Mouse (Mus musculus) induced T-regulatory cell, adult 2 months (primary cell): ENCODE results near the gene Eif3i.

Source experiments
- DNase-seq: peaks from one replicate; pipeline ENCODE4 v3.0.0-alpha.2; 2012; ENCODE audit warnings: low read depth

Gene Eif3i

GRCm38 (mm10) chr4:129600233-129601158 lies at the start of gene Eif3i, which contains the start of gene Tmem234:
TSS of gene Eif3i (minus strand) at chr4:129600648.
TSS of gene Tmem234 (plus strand) at chr4:129600668.
- peak; percentile 93 for DNase-seq

- DNase-seq, result no peak
These were observed 48.2 kb upstream of the Eif3i start for GRCm38 (mm10) chr4:129648656-129649055.

- no peak for DNase-seq
These were observed 44.8 kb upstream of the Eif3i start for GRCm38 (mm10) chr4:129645204-129645603.

GRCm38 (mm10) chr4:129641756-129642155 lies 41.3 kb upstream of the Eif3i start:
- no peak for DNase-seq

DNA sequence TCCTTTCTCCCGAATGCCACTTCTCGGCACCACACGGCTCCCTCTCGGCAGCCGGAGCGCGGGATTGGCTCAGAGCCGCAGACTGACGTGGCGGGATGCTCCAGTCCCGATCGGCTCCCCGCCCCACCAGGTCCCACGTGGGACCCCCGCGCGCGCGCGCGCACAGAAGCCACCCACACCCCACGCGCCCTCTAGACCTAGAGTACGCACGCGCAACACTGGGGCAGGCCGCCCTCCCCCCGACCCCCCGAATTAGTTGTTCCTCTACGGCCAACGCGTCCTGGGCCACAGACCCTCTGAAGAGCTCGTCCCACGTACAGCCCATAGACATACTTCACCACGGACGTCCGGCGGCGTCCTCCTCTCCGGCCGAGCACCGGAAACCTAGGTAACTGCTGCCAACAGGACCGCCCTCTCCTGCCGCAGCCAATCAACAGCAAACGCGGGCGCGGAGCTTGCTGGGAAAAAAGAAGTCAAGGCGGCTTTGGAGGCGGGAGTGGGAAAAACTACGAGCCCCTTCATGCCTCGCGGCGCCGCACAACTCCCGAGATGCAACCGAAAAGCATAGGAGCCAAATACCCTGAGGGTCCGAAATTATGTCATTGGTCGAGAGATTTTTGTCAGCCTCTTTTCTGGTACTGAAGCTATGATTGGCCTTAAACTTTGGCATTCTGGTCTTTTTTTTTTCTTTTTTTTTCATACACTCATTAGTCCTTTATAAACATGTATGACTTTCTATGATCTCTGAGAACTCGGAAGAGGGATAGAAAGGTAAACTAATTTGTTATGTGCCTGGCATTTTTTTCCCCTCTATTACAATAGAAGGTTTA lies 40.4 kb upstream of the Eif3i start, which contains the start of gene Txlna:
Txlna (minus strand) TSS at position 428 of the 830 bp plus-strand sequence.
- DNase-seq, result peak; percentile 97

DNA sequence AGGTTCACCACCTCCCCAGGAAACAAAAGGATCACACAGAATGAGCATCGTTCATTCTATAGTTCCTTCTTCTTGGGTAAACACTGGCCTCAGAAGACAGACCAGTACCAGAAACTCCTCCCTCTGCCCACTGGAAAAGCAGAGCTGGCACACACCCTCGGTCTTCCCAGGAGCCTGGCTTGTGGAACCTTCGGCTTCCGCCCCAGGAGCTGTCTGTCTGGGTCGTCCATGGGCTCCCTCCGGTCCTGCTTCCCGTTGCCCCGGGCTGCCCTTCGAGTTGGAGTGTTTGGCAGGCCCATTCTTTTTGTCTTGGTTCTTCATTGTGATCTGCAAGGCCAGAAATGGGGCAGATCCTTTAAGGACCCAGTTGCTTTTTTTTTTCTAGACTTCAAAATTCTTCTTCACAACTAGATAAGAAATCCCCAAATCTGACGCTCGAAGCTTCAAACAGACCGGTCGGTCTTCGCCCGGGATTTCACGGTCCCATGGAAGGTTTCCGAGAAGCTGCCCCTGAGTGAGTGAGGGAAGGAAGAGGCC lies 39.7 kb upstream of the Eif3i start:
- DNase-seq, result no peak

GRCm38 (mm10) chr4:129639221-129639620 lies 38.8 kb upstream of the Eif3i start:
- no peak for DNase-seq

GRCm38 (mm10) chr4:129633852-129634251 lies 33.4 kb upstream of the Eif3i start:
- no peak for DNase-seq

DNA sequence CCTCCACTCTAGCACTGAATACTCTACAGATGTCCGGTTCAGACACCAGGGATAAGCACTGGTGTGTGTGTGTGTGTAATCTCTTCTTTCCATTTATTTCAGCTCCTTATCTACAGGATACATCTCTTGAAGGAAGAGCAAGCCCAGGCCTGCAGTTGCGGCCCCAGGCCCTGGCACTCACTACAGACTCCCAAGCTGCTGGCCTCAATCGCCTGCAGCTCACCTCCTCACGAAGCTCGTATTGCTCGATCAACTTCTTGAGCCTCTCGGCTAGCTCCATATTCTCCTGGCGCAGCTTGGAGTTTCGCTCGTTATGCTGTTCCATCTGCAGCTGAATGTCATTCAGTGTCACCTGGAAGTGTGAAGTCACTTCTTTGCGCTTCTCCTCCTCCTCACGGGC lies 31.4 kb upstream of the Eif3i start:
- no peak for DNase-seq

DNA sequence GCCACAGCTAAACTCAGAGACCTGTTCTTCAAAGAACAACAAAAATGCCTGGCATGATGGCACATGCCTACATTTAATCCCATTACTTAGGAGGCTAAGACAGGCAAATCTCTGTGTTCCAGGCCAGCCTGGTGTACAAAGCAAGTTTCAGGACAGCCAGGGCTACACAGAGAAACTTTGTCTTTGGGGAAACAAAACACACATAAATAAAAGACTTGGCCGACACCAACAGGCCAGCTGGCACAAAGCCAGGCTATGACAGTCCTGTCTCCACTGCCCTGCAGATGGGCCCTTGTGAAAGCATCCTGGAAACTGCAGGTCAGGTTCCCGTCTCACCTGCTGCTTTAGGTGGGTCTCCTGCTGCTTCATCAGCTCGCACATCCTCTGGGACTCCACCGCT lies 30.5 kb upstream of the Eif3i start:
- DNase-seq, result no peak

GRCm38 (mm10) chr4:129626035-129626434 lies 25.6 kb upstream of the Eif3i start:
- no peak for DNase-seq

- no peak for DNase-seq
These were observed 25.0 kb upstream of the Eif3i start for GRCm38 (mm10) chr4:129625496-129625895.

DNA sequence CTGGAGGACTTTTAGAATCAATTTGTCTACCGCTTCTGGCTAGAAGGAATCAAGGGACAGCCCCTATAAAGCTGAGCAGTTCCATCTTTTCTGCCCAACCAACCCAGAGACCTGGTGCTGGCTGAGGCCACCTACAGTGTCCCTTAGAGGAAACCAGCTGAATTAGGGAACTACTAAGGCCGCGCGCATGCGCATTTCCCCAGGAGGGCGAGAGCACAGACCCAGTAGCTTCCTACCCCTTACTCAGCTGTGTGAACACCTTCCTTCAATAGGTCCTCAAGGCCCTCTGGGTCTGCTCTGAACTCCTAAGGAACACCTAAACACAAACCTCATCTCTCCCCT lies 24.6 kb upstream of the Eif3i start:
- peak; percentile 86 for DNase-seq

DNA sequence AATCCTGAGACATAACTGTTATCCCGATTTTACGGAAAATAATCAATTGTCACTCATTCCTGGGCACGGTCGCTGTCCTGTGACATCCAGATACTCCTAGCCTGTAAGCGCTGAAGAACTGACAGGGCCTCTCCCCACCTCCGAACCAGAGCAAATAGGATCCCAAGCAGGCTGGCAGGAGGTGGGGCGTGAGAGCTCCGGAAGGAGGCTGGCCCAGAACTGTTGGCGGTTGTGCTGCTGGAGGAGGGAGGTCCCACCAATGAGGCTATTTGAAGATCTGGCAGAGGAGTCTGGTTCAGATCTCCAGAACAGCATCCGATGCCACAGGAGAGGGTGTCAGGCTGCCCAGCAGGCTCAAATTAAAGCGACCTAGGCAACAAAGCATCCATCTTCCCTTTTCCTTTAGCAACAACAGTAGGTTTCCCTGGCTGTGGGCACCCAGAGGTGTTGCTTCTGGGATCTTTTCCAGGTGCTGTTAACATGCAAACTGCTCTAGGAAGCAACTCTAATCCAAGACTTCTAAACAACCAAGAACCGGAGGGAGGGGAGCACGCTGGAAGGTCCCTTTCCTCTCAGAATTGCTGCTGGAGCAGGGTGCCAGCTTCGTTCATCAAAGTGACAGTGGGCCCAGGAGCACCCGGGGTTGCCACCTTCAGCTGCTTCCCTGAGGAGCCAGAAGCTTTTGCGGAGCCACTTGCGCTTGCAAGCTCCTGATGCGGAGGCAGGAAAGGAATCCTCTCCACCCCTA lies 24.0 kb upstream of the Eif3i start:
- peak; percentile 96 for DNase-seq

- no peak for DNase-seq
These were observed 23.2 kb upstream of the Eif3i start, which contains the start of gene Ccdc28b for GRCm38 (mm10) chr4:129623681-129624091. TSS of gene Ccdc28b (minus strand) at chr4:129623947.

- peak; percentile 39 for DNase-seq
These were observed 22.5 kb upstream of the Eif3i start for GRCm38 (mm10) chr4:129622803-129623535.

DNA sequence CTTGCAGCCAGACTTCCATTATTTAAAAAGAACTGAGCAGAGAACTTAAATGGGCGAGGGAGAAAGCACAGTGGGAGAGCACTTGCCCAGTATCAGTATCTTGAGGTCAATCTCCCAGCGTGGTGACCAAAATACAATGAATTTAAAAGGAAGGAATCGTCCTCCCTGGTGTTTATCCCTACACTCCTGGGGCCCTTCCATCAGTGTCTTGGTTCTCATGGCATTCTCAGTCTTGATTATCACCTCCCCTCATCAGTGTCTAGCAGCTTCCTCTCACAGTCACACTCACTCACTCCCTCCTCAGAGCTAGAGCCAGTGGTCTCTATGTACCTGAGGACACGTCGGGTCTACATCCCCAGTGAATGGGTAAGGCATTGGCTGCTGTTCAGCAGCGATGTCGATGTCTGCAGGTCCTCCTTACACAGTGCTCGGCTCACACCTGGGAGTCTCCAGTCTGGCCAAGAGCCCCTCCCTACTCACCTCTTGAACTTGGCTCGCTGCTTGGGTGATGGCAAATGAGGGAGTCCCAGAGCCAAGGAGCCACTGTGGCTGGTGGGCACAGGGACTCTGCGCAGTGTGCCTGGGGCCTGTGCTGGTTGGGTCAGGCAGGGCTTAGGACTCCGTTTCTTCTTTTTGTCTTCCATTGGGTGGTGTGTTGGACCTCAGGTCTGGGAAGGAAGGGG lies 21.8 kb upstream of the Eif3i start:
- DNase-seq, result no peak

DNA sequence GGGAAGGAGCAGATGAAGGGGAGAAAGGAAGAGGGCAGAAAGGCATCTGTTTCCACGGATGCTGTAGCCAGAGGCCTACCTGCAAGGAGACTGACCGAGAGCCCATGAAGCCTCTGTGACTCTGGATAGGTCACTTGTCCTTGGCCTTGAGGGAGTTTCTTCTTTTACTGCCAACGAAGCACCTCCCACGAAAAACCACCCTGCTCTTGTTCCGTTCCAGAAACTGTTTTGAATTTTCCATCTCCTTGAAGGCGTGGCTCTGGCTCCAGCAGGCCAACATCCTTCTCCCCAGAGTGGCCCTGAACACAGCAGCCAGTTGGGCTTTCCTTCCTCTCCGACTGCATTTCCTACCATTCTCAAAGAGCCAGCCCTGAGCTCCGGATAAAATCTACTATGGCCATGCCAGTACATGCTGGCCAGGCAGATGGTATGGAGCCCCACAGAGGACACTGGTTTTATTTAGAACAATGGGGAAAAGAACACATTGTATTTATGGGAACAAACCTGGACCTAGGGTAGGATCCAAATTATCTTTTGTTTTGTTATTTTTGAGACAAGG lies 20.9 kb upstream of the Eif3i start:
- DNase-seq, result peak; percentile 61

DNA sequence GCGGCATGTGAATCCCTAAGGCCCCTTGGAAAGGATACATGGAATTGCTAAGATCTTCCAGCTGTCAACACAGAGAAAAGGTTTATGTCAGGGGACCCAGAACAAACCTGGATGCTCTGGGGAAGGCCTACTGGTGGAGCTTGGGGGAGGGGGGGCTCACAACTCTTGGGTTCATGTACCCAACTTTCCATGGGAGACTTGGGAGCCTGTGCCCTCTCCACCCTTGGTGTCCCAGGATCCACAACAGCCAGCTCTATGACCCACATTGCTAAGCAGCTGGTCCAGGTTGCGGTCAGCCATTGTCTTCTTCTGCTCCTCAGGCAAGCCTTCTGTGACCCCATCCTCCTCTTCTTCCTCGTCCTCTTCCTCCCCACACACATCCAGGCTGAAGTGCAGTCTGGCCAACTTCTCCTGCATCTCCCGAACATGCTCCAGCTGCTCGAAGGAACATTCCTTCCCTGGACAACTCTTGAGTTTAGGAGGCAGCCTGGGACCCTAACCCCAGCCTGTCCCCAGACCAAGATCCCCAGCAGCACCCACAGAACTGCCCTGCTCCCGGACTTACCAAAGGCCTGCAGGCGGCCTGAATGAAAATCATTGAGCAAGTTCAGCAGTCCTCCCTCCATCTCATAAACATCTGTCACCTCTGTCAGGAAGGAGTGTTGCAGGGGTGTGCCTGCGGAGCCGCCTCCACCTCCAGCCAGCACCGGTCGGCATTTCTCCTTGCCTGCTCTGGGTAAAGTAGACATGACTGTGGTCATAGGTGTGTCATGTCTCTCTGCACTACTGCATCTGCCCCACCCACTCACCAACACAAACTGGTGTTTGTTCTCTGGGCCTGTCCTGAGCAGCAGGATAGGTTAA lies 20.2 kb upstream of the Eif3i start:
- peak; percentile 54 for DNase-seq
